Mouse (Mus musculus) lung, adult 2 months (tissue): ENCODE data around the gene Sgcd.

Experiments
- CTCF ChIP-seq: fragments of 200-500 bp; IDR thresholded peaks from 2 replicates; pipeline ENCODE4 v1.5.1; 2011; ENCODE audit warnings: mild to moderate bottlenecking, low read length, control low read depth; ENCODE audit not compliant: insufficient read depth
- POLR2A ChIP-seq: fragments of 200-500 bp; IDR thresholded peaks from 2 replicates; pipeline ENCODE4 v1.6.1; 2011; ENCODE audit warnings: low read depth, mild to moderate bottlenecking, control low read depth, low read length, borderline replicate concordance; ENCODE audit errors: extremely low read depth

DNA sequence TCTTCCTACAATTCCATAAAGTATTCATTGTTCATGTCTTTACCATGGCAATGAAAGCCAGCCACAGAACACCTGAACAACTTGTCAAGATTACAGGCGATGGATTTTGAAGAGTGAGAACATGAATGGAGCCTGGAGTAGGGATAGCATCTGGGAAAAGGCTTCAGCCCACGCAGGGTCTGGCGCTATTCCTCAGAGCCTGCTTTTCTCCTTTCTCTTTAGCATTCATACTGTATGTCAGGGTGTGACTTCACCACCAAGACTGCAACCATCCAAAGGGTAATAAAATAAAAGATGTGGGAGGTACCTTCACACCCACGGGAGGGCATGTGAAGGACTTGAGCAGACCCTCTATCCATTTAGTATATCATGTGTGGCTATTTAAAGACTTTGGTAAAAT lies 720.2 kb downstream of the Sgcd start:
- TF ChIP-seq CTCF (no peak), POLR2A (no peak)
